ENCODE assay signal across 32 mouse cellular contexts in genomic region chr17:75378256-75378871, GRCm38 (mm10). TPM values are rescaled to one million over a fixed set of nuclear protein-coding genes. Genes with fewer than 3 reads are reported as not detected.
A peak's percentile ranks its signal among the peaks of the same experiment; 100 is the strongest.
DNase-seq lines count a peak whose midpoint lies in the region; ATAC-seq and TF ChIP-seq lines count a peak whose summit lies in the region.
"Had no signal": no experiment of that assay in that cellular context is flagged by ENCODE, and none has a peak within 500 bp of the region (broad histone marks: within the 10 kb centered on the region; RNA-seq: fewer than 3 reads in every experiment).

No protein-coding gene starts in this region.

- TF ChIP-seq CTCF in cerebellum, adult 2 months (IDR thresholded peaks at IDR 0.05; ENCODE audit: borderline replicate concordance, insufficient read depth, low read depth, low read length) = no peak

- TF ChIP-seq POLR2A in cerebellum, adult 2 months (IDR thresholded peaks at IDR 0.05; ENCODE audit: borderline replicate concordance, insufficient read depth, low read length) = no peak

- H3K36me3 ChIP-seq in limb, embryonic 13.5 days = peaks cover 23% of the 10 kb centered on the region
- H3K36me3 ChIP-seq in limb, embryonic 10.5 days = no peaks in the 10 kb centered on the region
- H3K36me3 ChIP-seq in neural tube, embryonic 14.5 days (ENCODE audit: control insufficient read depth, insufficient read depth, low read length) = no peaks in the 10 kb centered on the region
- no peaks in the 10 kb centered on the region for H3K36me3 ChIP-seq in neural tube, embryonic 15.5 days
- H3K36me3 ChIP-seq: embryonic facial prominence, embryonic 10.5 days; embryonic facial prominence, embryonic 15.5 days; forebrain, embryonic 12.5 days; G1E had no signal

- DNase-seq in adrenal gland, postnatal 10 days = peak; percentile 13
- DNase-seq in adrenal gland, postnatal 4 days (ENCODE audit: low spot score in 2 of 2) = no peak
- no peak for DNase-seq in limb, embryonic 10.5 days (ENCODE audit: low spot score)
- DNase-seq in mesoderm, embryonic 11.5 days (ENCODE audit: low read depth, low spot score) = peak; percentile 26
- DNase-seq in cerebellum, adult 2 months = no peak
- DNase-seq: cerebellum, adult 8-10 months; cerebellum, postnatal 25 days; forebrain, postnatal 0 days; gastrocnemius, postnatal 10 days; kidney, adult 8-10 months; kidney, postnatal 4 days; left cerebral cortex, postnatal 4 days; midbrain, embryonic 14.5 days; right cerebral cortex, adult 18-20 months; spleen, adult 18-20 months; thymus, adult 18-20 months; thymus, postnatal 25 days had no signal

- H3K4me1 ChIP-seq in limb, embryonic 13.5 days = peaks cover 9% of the 10 kb centered on the region; the same call in 1 of the 2 replicates
- H3K4me1 ChIP-seq in limb, embryonic 10.5 days = peaks cover 23% of the 10 kb centered on the region
- H3K4me1 ChIP-seq in neural tube, embryonic 14.5 days (ENCODE audit: control insufficient read depth, insufficient read depth, low read length) = no peaks in the 10 kb centered on the region
- H3K4me1 ChIP-seq in neural tube, embryonic 15.5 days = peaks cover 4% of the 10 kb centered on the region; the same call in 1 of the 2 replicates
- H3K4me1 ChIP-seq in cerebellum, adult 2 months (ENCODE audit: control insufficient read depth, insufficient read depth, low read length) = peaks cover 5% of the 10 kb centered on the region
- H3K4me1 ChIP-seq: embryonic facial prominence, embryonic 10.5 days; forebrain, embryonic 12.5 days had no signal

- WGBS in limb, embryonic 13.5 days = 27% methylated on average over 9 of the region's 9 CpGs
- 43% methylated on average over 9 of the region's 9 CpGs for WGBS in limb, embryonic 10.5 days
- 42% methylated on average over 9 of the region's 9 CpGs for WGBS in neural tube, embryonic 14.5 days
- WGBS in neural tube, embryonic 15.5 days = 33% methylated on average over 9 of the region's 9 CpGs
- WGBS in cerebellum, adult 2 months = 90% methylated on average over 9 of the region's 9 CpGs

- no peak overlapping the region for H3K9ac ChIP-seq in limb, embryonic 13.5 days
- H3K9ac ChIP-seq in neural tube, embryonic 14.5 days (replicated peaks; ENCODE audit: low read depth, low read length) = no peak overlapping the region
- H3K9ac ChIP-seq in neural tube, embryonic 15.5 days (replicated peaks) = no peak overlapping the region
- H3K9ac ChIP-seq: embryonic facial prominence, embryonic 15.5 days; forebrain, embryonic 12.5 days; forebrain, postnatal 0 days; heart, embryonic 12.5 days; hindbrain, embryonic 14.5 days had no signal

- H3K27ac ChIP-seq in limb, embryonic 13.5 days = no peak overlapping the region
- no peak overlapping the region for H3K27ac ChIP-seq in limb, embryonic 10.5 days
- H3K27ac ChIP-seq in neural tube, embryonic 14.5 days (ENCODE audit: low read depth, low read length) = no peak overlapping the region
- H3K27ac ChIP-seq in neural tube, embryonic 15.5 days (replicated peaks) = no peak overlapping the region
- no peak overlapping the region for H3K27ac ChIP-seq in cerebellum, adult 2 months (ENCODE audit: insufficient read depth, low read length)
- H3K27ac ChIP-seq: embryonic facial prominence, embryonic 10.5 days; embryonic facial prominence, embryonic 15.5 days; forebrain, embryonic 12.5 days; hindbrain, embryonic 14.5 days; kidney, postnatal 0 days; macrophage had no signal

- H3K9me3 ChIP-seq in limb, embryonic 13.5 days = no peaks in the 10 kb centered on the region
- H3K9me3 ChIP-seq in limb, embryonic 10.5 days (replicated peaks) = no peaks in the 10 kb centered on the region
- no peaks in the 10 kb centered on the region for H3K9me3 ChIP-seq in neural tube, embryonic 14.5 days (ENCODE audit: control insufficient read depth, low read length)
- no peaks in the 10 kb centered on the region for H3K9me3 ChIP-seq in neural tube, embryonic 15.5 days (replicated peaks)
- H3K9me3 ChIP-seq: embryonic facial prominence, embryonic 10.5 days; embryonic facial prominence, embryonic 15.5 days; forebrain, embryonic 12.5 days; heart, embryonic 12.5 days had no signal

- no peaks in the 10 kb centered on the region for H3K27me3 ChIP-seq in limb, embryonic 13.5 days
- no peaks in the 10 kb centered on the region for H3K27me3 ChIP-seq in limb, embryonic 10.5 days (ENCODE audit: low read depth, poor library complexity, severe bottlenecking)
- no peaks in the 10 kb centered on the region for H3K27me3 ChIP-seq in neural tube, embryonic 14.5 days (ENCODE audit: control insufficient read depth, insufficient read depth, low read length)
- no peaks in the 10 kb centered on the region for H3K27me3 ChIP-seq in neural tube, embryonic 15.5 days (replicated peaks)
- H3K27me3 ChIP-seq in cerebellum, adult 2 months (ENCODE audit: control insufficient read depth, insufficient read depth, low read length) = no peaks in the 10 kb centered on the region
- H3K27me3 ChIP-seq: embryonic facial prominence, embryonic 15.5 days; forebrain, embryonic 12.5 days; heart, embryonic 12.5 days; Patski had no signal

- H3K4me2 ChIP-seq in limb, embryonic 13.5 days (replicated peaks) = no peak overlapping the region
- H3K4me2 ChIP-seq in neural tube, embryonic 14.5 days (ENCODE audit: low read depth, low read length) = no peak overlapping the region
- H3K4me2 ChIP-seq in neural tube, embryonic 15.5 days = no peak overlapping the region
- H3K4me2 ChIP-seq: embryonic facial prominence, embryonic 15.5 days; forebrain, embryonic 12.5 days; heart, embryonic 12.5 days; hindbrain, embryonic 14.5 days; liver, embryonic 11.5 days had no signal

- peak; percentile 77 for ATAC-seq in limb, embryonic 13.5 days (ENCODE audit: low FRiP score, low read depth)
- ATAC-seq in neural tube, embryonic 14.5 days (ENCODE audit: low read depth) = peak; percentile 58; the same call in 1 of the 2 replicates
- ATAC-seq in neural tube, embryonic 15.5 days (ENCODE audit: low FRiP score) = no peak
- ATAC-seq: forebrain, postnatal 0 days; Patski had no signal

- no peak overlapping the region for H3K4me3 ChIP-seq in limb, embryonic 13.5 days
- no peak overlapping the region for H3K4me3 ChIP-seq in limb, embryonic 10.5 days
- no peak overlapping the region for H3K4me3 ChIP-seq in neural tube, embryonic 14.5 days (ENCODE audit: low read depth, low read length)
- no peak overlapping the region for H3K4me3 ChIP-seq in neural tube, embryonic 15.5 days (replicated peaks)
- no peak overlapping the region for H3K4me3 ChIP-seq in cerebellum, adult 2 months (replicated peaks; ENCODE audit: insufficient read depth, low read depth, low read length)
- H3K4me3 ChIP-seq: embryonic facial prominence, embryonic 10.5 days; embryonic facial prominence, embryonic 15.5 days; forebrain, embryonic 12.5 days; heart, embryonic 12.5 days had no signal

RNA-seq across cellular contexts. Expression of gene Rasgrp3, which starts 57.3 kb away (rescaled TPM):
- total RNA-seq in adrenal gland, postnatal 10 days (2021) = 10 to 100 TPM; 26.3 to 38.6 TPM
- 10 to 100 TPM; 27.3 to 27.5 TPM for total RNA-seq in adrenal gland, postnatal 4 days (2021)
- 9.7 and 10.6 TPM in 2 replicates for polyA plus RNA-seq in limb, embryonic 13.5 days (2015; fragmentation: Nextera tagmentation; extraction: Ambion mirVana)
- 11.5 and 12.7 TPM in 2 replicates for polyA plus RNA-seq in limb, embryonic 10.5 days (2016; fragmentation: Nextera tagmentation; extraction: Ambion mirVana)
- polyA plus RNA-seq in neural tube, embryonic 14.5 days (2014; fragmentation: Nextera tagmentation; extraction: Ambion mirVana) = 4.7 and 8.9 TPM in 2 replicates
- 5.9 and 7.2 TPM in 2 replicates for polyA plus RNA-seq in neural tube, embryonic 15.5 days (2015; fragmentation: Nextera tagmentation; extraction: Ambion mirVana)
- 12.9 and 15.6 TPM in 2 replicates for polyA plus RNA-seq in cerebellum, adult 2 months (2012; rRNA removed)
- total RNA-seq: granulocyte monocyte progenitor cell, adult 5-6 weeks; megakaryocyte-erythroid progenitor cell, adult 5-6 weeks had no signal
- polyA plus RNA-seq: G1E had no signal

Comparison
In these comparisons a context has a peak if more than half of its experiments do, and no peak if none do; other contexts are left out.
1. DNase-seq: peak in adrenal gland, postnatal 10 days (single experiment) and mesoderm, embryonic 11.5 days (single experiment); none in adrenal gland, postnatal 4 days (0 of 2), limb, embryonic 10.5 days (single experiment) and cerebellum, adult 2 months (0 of 2).